Mouse (Mus musculus) liver, postnatal 0 days (tissue): ENCODE data around the gene Ppm1e.

Experiments used
- CTCF ChIP-seq: sonication (generic); IDR thresholded peaks from 2 replicates; pipeline ENCODE4 v1.5.1; 2016; ENCODE audit warnings: antibody characterized with exemption, low read depth
- EP300 ChIP-seq: IDR thresholded peaks from 2 replicates; pipeline ENCODE4 v1.6.1; 2016; ENCODE audit warnings: antibody characterized with exemption, low read depth, mild to moderate bottlenecking

DNA sequence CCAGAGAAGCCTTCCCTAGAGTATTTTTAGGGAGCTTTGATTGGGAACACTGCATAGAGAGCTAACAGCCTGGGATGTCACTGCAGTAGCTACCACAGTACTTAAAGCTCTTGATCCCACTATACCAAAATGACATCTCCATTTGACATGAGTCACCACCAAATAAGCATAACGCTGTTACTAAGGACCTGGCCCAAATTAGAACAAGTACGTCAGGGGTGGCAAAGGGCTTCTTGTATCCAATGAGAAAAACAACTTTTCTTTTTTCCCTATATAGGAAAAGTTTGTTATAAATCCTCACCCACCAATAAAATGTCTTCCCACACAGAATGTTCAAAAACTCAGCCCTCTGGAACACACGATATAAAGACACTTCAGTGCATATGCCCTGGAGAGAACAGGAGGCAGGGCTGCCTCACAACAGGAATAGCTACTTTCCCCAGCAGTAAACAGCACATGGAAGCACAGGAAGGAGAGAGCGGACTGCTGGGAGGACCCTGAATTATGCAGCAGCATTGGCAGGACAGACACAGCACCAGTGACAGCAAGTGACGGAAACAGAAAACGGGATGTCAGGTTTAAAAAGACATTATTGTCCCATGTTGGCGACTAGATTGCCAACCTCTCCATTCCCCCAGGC is 119.8 kb downstream of the Ppm1e start:
- TF ChIP-seq CTCF (no peak), EP300 (no peak)
